Mouse (Mus musculus): ENCODE results near the gene Sh3pxd2a. TPM values are rescaled to one million over a fixed set of nuclear protein-coding genes. Genes with fewer than 3 reads are reported as not detected.

The Sh3pxd2a gene
- polyA plus RNA-seq, 1 experiment, result 15.0 TPM

DNA sequence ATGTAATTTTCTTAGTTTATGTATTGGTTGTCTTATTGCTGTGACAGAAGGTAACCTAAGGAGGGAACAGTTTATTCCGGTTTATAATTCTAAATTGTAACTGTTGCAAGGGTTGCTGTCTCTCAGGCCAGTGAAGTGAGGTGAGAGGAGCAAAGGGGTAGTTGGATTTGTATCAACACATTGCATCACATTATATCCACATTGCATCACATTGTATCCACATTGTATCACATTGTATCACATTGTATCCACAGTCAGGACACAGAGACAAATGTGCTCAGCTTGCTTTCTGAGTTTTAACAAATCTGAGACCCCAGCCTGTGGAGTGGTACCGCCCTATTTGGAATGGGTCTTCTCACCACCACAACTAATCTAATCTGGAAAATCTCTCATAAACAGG, 244.0 kb downstream of the Sh3pxd2a start:
- no peak for DNase-seq (ENCODE audit: extremely low spot score in 1 of 2, low spot score in 1 of 2)

DNA sequence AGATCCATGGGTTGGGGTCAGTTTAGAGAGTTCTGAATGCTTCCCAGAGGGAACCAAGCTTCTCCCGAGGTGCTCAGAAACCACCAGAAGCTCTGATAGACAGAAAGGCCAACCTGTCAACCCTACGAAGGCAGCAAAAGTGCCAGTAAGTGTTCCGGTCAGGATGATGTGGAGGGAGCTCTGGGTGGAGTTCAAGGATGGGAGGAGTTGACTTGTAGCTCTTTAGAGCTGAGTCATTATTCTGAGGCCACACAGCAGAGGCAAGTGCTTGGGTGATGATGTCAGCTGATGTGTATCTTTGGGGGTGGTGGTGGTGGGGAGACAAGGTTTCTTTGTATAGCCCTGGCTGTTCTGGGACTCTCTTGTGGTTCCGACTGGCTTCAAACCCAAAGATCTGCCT, 244.6 kb downstream of the Sh3pxd2a start:
- no peak for DNase-seq (ENCODE audit: extremely low spot score in 1 of 2, low spot score in 1 of 2)

DNA sequence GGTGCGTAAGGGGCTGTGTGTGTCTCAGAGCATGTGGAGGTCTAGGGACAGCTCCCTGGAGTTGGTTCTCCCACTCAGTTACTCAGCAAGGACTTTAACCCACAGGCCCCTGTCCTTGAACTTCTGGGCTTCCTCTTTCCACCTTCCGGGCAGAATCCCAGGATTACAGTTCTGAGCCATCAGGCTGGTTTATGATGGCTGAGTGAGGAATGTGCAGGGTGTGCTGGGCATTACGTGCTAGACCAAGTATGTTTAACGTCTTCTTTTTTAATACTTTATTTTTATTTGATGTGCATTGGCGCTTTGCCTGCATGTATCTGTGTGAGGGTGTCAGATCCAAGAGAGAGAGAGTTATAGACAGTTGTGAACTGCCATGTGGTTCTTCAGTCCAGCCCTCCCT, 247.4 kb downstream of the Sh3pxd2a start:
- no peak for DNase-seq (ENCODE audit: extremely low spot score in 1 of 2, low spot score in 1 of 2)

DNA sequence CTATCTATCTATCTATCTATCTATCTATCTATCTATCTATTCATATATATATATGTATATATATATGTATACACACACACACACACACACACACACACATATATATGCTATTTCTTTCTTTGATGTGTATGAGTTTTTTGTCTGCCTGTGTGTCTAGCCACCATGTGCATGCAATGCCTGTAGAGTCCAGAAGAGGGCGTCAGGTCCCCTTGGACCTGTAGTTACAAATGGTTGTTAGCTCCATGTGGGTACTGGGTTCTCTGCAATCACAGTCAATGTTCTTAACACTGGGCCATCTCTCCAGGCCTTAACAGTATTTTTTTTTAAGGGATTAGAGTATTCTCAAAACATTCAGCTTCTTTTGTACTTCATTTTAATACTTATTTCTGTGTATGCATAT, 250.7 kb downstream of the Sh3pxd2a start:
- no peak for DNase-seq (ENCODE audit: extremely low spot score in 1 of 2, low spot score in 1 of 2)

DNA sequence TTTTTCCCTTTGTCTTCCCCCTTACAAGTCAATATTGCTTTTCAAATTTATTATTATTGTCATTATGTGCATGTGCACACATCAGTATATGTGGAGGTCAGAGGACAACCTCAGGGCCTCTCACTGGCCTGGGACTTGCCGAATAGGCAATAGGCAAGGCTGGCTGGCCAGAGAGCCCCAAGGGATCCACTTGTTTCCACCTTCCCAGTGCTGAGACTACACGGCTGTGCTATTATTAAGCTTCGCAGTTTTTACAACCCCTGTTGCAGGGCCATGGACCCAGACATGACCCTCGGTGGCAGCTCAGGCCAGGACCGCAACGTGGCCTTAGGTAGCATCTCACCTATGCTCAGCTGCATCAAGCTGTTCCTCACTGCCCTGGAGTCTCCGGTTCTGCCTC, 251.8 kb downstream of the Sh3pxd2a start:
- no peak for DNase-seq (ENCODE audit: extremely low spot score in 1 of 2, low spot score in 1 of 2)

DNA sequence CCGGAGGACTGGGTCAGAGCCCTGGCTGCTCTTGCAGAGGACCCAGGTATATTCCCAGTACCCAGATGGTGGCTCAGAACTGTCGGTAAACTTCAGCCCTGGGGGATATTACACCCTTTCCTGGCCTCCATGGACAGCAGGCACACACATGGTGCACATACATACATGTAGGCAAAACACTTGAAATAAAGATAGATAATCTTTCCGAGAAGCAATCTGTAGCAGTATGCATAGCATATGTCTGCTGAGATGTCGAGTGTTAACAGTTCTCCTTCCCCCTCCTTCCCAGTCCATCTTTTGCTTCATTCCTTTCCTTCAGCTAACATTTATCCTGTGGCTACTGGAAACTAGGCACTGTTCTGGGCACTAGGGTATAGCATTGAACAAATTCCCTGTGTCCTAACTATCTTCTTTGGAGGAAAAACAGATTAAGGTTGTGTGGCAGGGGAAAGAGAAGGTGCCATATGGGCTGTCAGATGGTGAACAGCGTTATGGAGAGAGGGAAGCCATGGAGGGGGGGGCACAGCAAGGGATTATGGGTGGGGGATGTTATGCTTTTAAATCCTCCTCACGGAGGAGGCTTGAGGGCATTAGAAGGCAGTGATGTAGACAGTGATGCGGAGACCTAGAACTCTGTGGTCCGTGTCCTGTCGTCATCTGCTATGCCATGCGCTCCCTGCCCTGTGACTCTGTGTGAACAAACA, 252.4 kb downstream of the Sh3pxd2a start:
- peak in 1 of 2 experiments; percentile 48 for DNase-seq (ENCODE audit: extremely low spot score in 1 of 2, low spot score in 1 of 2)

DNA sequence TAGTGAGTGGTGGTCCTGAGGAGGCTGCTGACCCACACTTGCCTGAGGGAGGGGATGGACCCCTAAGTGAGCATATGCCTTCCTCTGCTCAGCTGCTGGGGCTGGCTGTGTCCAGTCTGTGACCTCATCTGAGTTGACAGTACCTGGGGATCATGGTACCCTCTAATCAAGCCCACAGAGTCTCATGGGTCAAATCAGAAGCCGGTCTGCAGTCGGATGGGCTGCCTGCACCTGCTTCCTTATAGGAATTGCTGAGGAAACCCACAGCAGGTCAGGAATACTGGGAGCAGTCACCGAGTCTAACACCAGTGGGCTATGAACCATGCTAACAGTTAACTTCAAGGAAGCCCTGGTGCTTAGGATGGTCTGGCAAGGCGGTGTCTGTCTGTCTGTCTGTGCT, 253.8 kb downstream of the Sh3pxd2a start:
- no peak for DNase-seq (ENCODE audit: extremely low spot score in 1 of 2, low spot score in 1 of 2)

Other genes starting within 250 kb of the Sh3pxd2a start
- gene Stn1, start 73.1 kb upstream of the Sh3pxd2a start, polyA plus RNA-seq (2012; rRNA removed), result 16.2 and 19.8 TPM in 2 replicates
- 33.8 and 39.7 TPM in 2 replicates for gene Slk, start 115.3 kb upstream of the Sh3pxd2a start, polyA plus RNA-seq (2012; rRNA removed)
- gene Col17a1, start 227.7 kb upstream of the Sh3pxd2a start, polyA plus RNA-seq (2012; rRNA removed), result 0.78 and 1.1 TPM in 2 replicates

Data from frontal cortex, adult 2 months (tissue).